Mouse (Mus musculus): Measurements from ENCODE around the gene Cox6a2. TPM values are rescaled to one million over a fixed set of nuclear protein-coding genes. Genes with fewer than 3 reads are reported as not detected.

Gene Cox6a2
- polyA plus RNA-seq, 1 experiment from 2014 or later: 1,148 TPM

DNA sequence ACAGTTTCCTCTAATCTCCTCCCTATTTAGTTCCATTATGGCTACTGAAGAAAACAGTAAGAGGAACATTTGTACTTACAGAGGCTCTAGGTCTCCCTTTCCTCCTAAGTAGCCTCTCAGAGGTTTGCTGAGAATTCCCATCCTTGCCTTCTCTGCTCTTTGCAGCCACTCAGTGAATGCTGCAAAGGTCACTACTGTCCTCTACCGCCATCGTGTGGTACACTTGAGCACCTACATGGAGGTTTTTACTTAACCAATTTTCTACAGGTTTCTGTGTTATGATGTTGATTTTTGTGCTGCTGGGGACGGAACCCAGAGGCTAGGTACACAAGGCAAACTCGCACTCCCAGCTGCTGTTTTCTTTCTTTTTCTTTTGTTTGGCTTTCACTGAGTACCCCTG is 2.0 kb upstream of the Cox6a2 start:
- no peak overlapping the region for H3K4me3 ChIP-seq (ENCODE audit: low read length)
- no peak for ATAC-seq (replicated peaks; ENCODE audit: extremely low read depth, insufficient read depth, low FRiP score)
- WGBS: 8% methylated on average over 4 of the region's 4 CpGs
- no peaks in the 10 kb centered on the region for H3K9me3 ChIP-seq (replicated peaks; ENCODE audit: control insufficient read depth, low read length)
- H3K4me1 ChIP-seq (ENCODE audit: control insufficient read depth, insufficient read depth, low read length): peaks cover 9% of the 10 kb centered on the region
- no peak overlapping the region for H3K27ac ChIP-seq (ENCODE audit: low read length)
- H3K9ac ChIP-seq (ENCODE audit: low read length): no peak overlapping the region
- H3K4me2 ChIP-seq (ENCODE audit: low read depth, low read length): no peak overlapping the region
- H3K27me3 ChIP-seq (ENCODE audit: control insufficient read depth, insufficient read depth, low read length): no peaks in the 10 kb centered on the region
- peaks cover 3% of the 10 kb centered on the region; the same call in 1 of the 2 replicates for H3K36me3 ChIP-seq (ENCODE audit: control insufficient read depth, insufficient read depth)

- peak overlapping the region; percentile 73 for H3K9ac ChIP-seq (ENCODE audit: low read length)
- 52% methylated on average over 18 of the region's 18 CpGs for WGBS
- no peaks in the 10 kb centered on the region for H3K9me3 ChIP-seq (replicated peaks; ENCODE audit: control insufficient read depth, low read length)
- no peaks in the 10 kb centered on the region for H3K27me3 ChIP-seq (ENCODE audit: control insufficient read depth, insufficient read depth, low read length)
- peak overlapping the region; percentile 90 for H3K27ac ChIP-seq (ENCODE audit: low read length)
- H3K4me1 ChIP-seq (ENCODE audit: control insufficient read depth, insufficient read depth, low read length): peaks cover 12% of the 10 kb centered on the region
- peak overlapping the region; percentile 70 for H3K4me2 ChIP-seq (ENCODE audit: low read depth, low read length)
- peak; percentile 45 for ATAC-seq (replicated peaks; ENCODE audit: extremely low read depth, insufficient read depth, low FRiP score)
- peak overlapping the region; percentile 72 for H3K4me3 ChIP-seq (ENCODE audit: low read length)
- peaks cover 3% of the 10 kb centered on the region; the same call in 1 of the 2 replicates for H3K36me3 ChIP-seq (ENCODE audit: control insufficient read depth, insufficient read depth)
Observed at GRCm38 (mm10) chr7:128205695-128206094, 492 bp downstream of the Cox6a2 start.

DNA sequence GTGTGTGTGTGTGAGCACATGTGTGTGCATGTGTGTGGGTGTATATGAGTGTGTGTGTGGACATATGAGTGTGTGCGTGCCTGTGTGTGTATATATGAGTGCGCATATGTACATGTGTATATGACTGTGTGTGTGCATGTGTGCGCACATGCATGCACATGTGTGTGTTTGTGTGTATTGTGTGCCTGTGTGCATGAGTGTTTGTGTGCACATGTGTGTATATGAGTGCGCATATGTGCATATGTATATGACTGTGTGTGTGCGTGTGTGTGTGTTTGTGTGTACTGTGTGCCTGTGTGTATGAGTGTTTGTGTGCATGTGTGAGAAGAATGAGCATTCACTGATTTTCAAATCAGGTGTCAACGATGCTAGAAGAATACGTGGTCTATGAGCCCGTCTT is 2.0 kb downstream of the Cox6a2 start:
- H3K4me2 ChIP-seq (ENCODE audit: low read depth, low read length): peak overlapping the region; percentile 70
- H3K9me3 ChIP-seq (replicated peaks; ENCODE audit: control insufficient read depth, low read length): no peaks in the 10 kb centered on the region
- no peaks in the 10 kb centered on the region for H3K27me3 ChIP-seq (ENCODE audit: control insufficient read depth, insufficient read depth, low read length)
- H3K4me3 ChIP-seq (ENCODE audit: low read length): no peak overlapping the region
- no peak for ATAC-seq (replicated peaks; ENCODE audit: extremely low read depth, insufficient read depth, low FRiP score)
- peaks cover 12% of the 10 kb centered on the region for H3K4me1 ChIP-seq (ENCODE audit: control insufficient read depth, insufficient read depth, low read length)
- H3K27ac ChIP-seq (ENCODE audit: low read length): no peak overlapping the region
- WGBS: 87% methylated on average over 8 of the region's 8 CpGs
- peaks cover 3% of the 10 kb centered on the region; the same call in 1 of the 2 replicates for H3K36me3 ChIP-seq (ENCODE audit: control insufficient read depth, insufficient read depth)
- H3K9ac ChIP-seq (ENCODE audit: low read length): no peak overlapping the region

DNA sequence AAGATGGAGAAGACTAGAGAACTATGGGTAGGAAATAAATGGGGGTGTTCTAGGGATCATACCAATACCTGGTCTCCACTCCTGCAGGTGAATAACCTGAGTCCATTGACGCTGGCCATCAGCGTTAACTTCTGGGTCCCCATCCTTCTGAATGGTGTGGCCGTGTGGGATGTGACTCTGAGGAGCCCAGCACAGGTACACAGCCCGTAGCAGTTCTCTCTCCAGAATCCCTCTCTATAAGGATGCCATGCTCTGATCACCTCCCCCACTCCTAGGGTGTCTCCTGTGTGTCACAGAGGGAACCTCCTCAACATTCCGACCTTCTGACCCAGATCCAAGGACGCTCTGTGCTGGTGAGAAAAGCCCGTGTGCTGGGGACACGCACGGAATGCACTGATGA is 3.1 kb downstream of the Cox6a2 start:
- H3K27ac ChIP-seq (ENCODE audit: low read length): no peak overlapping the region
- ATAC-seq (replicated peaks; ENCODE audit: extremely low read depth, insufficient read depth, low FRiP score): no peak
- H3K9ac ChIP-seq (ENCODE audit: low read length): no peak overlapping the region
- 75% methylated on average over 9 of the region's 9 CpGs for WGBS
- peaks cover 12% of the 10 kb centered on the region for H3K4me1 ChIP-seq (ENCODE audit: control insufficient read depth, insufficient read depth, low read length)
- H3K4me3 ChIP-seq (ENCODE audit: low read length): no peak overlapping the region
- no peaks in the 10 kb centered on the region; the same call in 1 of the 2 replicates for H3K9me3 ChIP-seq (replicated peaks; ENCODE audit: control insufficient read depth, low read length)
- no peaks in the 10 kb centered on the region for H3K27me3 ChIP-seq (ENCODE audit: control insufficient read depth, insufficient read depth, low read length)
- peak overlapping the region; percentile 6; the same call in 1 of the 2 replicates for H3K4me2 ChIP-seq (ENCODE audit: low read depth, low read length)
- peaks cover 3% of the 10 kb centered on the region; the same call in 1 of the 2 replicates for H3K36me3 ChIP-seq (ENCODE audit: control insufficient read depth, insufficient read depth)

GRCm38 (mm10) chr7:128201607-128202006 is 4.6 kb downstream of the Cox6a2 start:
- no peaks in the 10 kb centered on the region for H3K27me3 ChIP-seq (ENCODE audit: control insufficient read depth, insufficient read depth, low read length)
- H3K4me2 ChIP-seq (ENCODE audit: low read depth, low read length): no peak overlapping the region
- H3K4me1 ChIP-seq (ENCODE audit: control insufficient read depth, insufficient read depth, low read length): peaks cover 12% of the 10 kb centered on the region
- H3K27ac ChIP-seq (ENCODE audit: low read length): no peak overlapping the region
- no peak for ATAC-seq (replicated peaks; ENCODE audit: extremely low read depth, insufficient read depth, low FRiP score)
- no peak overlapping the region for H3K9ac ChIP-seq (ENCODE audit: low read length)
- H3K4me3 ChIP-seq (ENCODE audit: low read length): no peak overlapping the region
- peaks cover 3% of the 10 kb centered on the region; the same call in 1 of the 2 replicates for H3K36me3 ChIP-seq (ENCODE audit: control insufficient read depth, insufficient read depth)
- WGBS: 92% methylated on average over 9 of the region's 9 CpGs
- no peaks in the 10 kb centered on the region; the same call in 1 of the 2 replicates for H3K9me3 ChIP-seq (replicated peaks; ENCODE audit: control insufficient read depth, low read length)

GRCm38 (mm10) chr7:128181691-128182090 is 24.5 kb downstream of the Cox6a2 start:
- 85% methylated on average over 10 of the region's 10 CpGs for WGBS
- no peaks in the 10 kb centered on the region for H3K4me1 ChIP-seq (ENCODE audit: control insufficient read depth, insufficient read depth, low read length)
- ATAC-seq (replicated peaks; ENCODE audit: extremely low read depth, insufficient read depth, low FRiP score): 0 out of 2 replicates have a peak, but pooled peaks have one; percentile 45

DNA sequence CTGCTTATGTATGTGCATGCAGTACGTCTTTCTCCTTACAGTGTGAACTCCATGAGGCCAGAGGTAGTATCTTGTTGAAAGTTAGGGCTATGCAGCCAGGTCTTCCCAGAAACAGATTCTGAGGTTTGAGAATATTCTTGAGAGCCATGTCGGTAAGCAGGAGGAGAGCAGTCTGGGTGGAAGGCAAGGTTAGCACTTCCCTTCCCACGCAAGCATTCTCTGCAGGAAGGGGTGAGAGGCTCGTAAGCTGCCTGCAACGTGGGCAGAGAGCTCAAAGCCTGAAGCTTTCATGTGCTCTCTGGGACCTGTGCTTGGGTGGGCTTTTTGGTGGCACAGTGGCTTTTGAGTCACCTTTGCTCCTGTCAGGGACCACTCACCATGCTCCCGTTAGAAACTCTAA is 25.6 kb downstream of the Cox6a2 start:
- WGBS: 60% methylated on average over 6 of the region's 6 CpGs
- ATAC-seq (replicated peaks; ENCODE audit: extremely low read depth, insufficient read depth, low FRiP score): no peak
- Histone ChIP-seq H3K4me2 (ENCODE audit: low read depth, low read length) (no peak overlapping the region), H3K4me1 (ENCODE audit: control insufficient read depth, insufficient read depth, low read length) (no peaks in the 10 kb centered on the region), H3K4me3 (ENCODE audit: low read length) (no peak overlapping the region), H3K27ac (ENCODE audit: low read length) (no peak overlapping the region), H3K9me3 (replicated peaks; ENCODE audit: control insufficient read depth, low read length) (no peaks in the 10 kb centered on the region), H3K27me3 (ENCODE audit: control insufficient read depth, insufficient read depth, low read length) (no peaks in the 10 kb centered on the region), H3K36me3 (ENCODE audit: control insufficient read depth, insufficient read depth) (no peaks in the 10 kb centered on the region), H3K9ac (ENCODE audit: low read length) (no peak overlapping the region)

More at GRCm38 (mm10) chr7:128181691-128182090, 24.5 kb downstream of the Cox6a2 start:
- Histone ChIP-seq H3K9me3 (replicated peaks; ENCODE audit: control insufficient read depth, low read length) (no peaks in the 10 kb centered on the region), H3K27me3 (ENCODE audit: control insufficient read depth, insufficient read depth, low read length) (no peaks in the 10 kb centered on the region), H3K9ac (ENCODE audit: low read length) (no peak overlapping the region), H3K27ac (ENCODE audit: low read length) (no peak overlapping the region), H3K36me3 (ENCODE audit: control insufficient read depth, insufficient read depth) (no peaks in the 10 kb centered on the region), H3K4me2 (ENCODE audit: low read depth, low read length) (no peak overlapping the region), H3K4me3 (ENCODE audit: low read length) (no peak overlapping the region)

- Histone ChIP-seq H3K4me3 (ENCODE audit: low read length) (no peak overlapping the region), H3K36me3 (ENCODE audit: control insufficient read depth, insufficient read depth) (no peaks in the 10 kb centered on the region), H3K4me1 (ENCODE audit: control insufficient read depth, insufficient read depth, low read length) (no peaks in the 10 kb centered on the region), H3K27me3 (ENCODE audit: control insufficient read depth, insufficient read depth, low read length) (no peaks in the 10 kb centered on the region), H3K27ac (ENCODE audit: low read length) (no peak overlapping the region), H3K4me2 (ENCODE audit: low read depth, low read length) (no peak overlapping the region), H3K9me3 (replicated peaks; ENCODE audit: control insufficient read depth, low read length) (no peaks in the 10 kb centered on the region), H3K9ac (ENCODE audit: low read length) (no peak overlapping the region)
- ATAC-seq (replicated peaks; ENCODE audit: extremely low read depth, insufficient read depth, low FRiP score): no peak
- WGBS: 64% methylated on average over 7 of the region's 7 CpGs
Observed at GRCm38 (mm10) chr7:128180126-128180525, 26.1 kb downstream of the Cox6a2 start.

- H3K9me3 ChIP-seq (replicated peaks; ENCODE audit: control insufficient read depth, low read length): no peaks in the 10 kb centered on the region
- no peak overlapping the region for H3K9ac ChIP-seq (ENCODE audit: low read length)
- no peaks in the 10 kb centered on the region for H3K27me3 ChIP-seq (ENCODE audit: control insufficient read depth, insufficient read depth, low read length)
- H3K4me3 ChIP-seq (ENCODE audit: low read length): no peak overlapping the region
- H3K4me2 ChIP-seq (ENCODE audit: low read depth, low read length): no peak overlapping the region
- no peaks in the 10 kb centered on the region for H3K4me1 ChIP-seq (ENCODE audit: control insufficient read depth, insufficient read depth, low read length)
- no peak overlapping the region for H3K27ac ChIP-seq (ENCODE audit: low read length)
- no peak for ATAC-seq (replicated peaks; ENCODE audit: extremely low read depth, insufficient read depth, low FRiP score)
- no peaks in the 10 kb centered on the region for H3K36me3 ChIP-seq (ENCODE audit: control insufficient read depth, insufficient read depth)
- WGBS: 37% methylated on average over 2 of the region's 2 CpGs
Observed at GRCm38 (mm10) chr7:128178385-128178784, 27.8 kb downstream of the Cox6a2 start.
